In genomic region chr1:152164212-152164611, GRCm38 (mm10) we compare ENCODE assay signal across 12 mouse cellular contexts.
DNase-seq lines count a peak whose midpoint lies in the region; ATAC-seq lines count a peak whose summit lies in the region.
"Had no signal": no experiment of that assay in that cellular context is flagged by ENCODE, and none has a peak within 500 bp of the region (broad histone marks: within the 10 kb centered on the region; RNA-seq: fewer than 3 reads in every experiment).

No protein-coding gene starts in this region.

- H3K36me3 ChIP-seq in forebrain, embryonic 10.5 days (replicated peaks), result no peaks in the 10 kb centered on the region
- no peaks in the 10 kb centered on the region for H3K36me3 ChIP-seq in forebrain, embryonic 16.5 days (ENCODE audit: control insufficient read depth, insufficient read depth)
- no peaks in the 10 kb centered on the region for H3K36me3 ChIP-seq in midbrain, embryonic 11.5 days (ENCODE audit: control insufficient read depth, insufficient read depth, low read length)
- H3K36me3 ChIP-seq in midbrain, embryonic 16.5 days (ENCODE audit: control insufficient read depth, insufficient read depth, low read length), result no peaks in the 10 kb centered on the region
- no peaks in the 10 kb centered on the region for H3K36me3 ChIP-seq in hindbrain, embryonic 16.5 days (ENCODE audit: control insufficient read depth, insufficient read depth, low read length)

- no peaks in the 10 kb centered on the region for H3K9me3 ChIP-seq in forebrain, embryonic 10.5 days
- no peaks in the 10 kb centered on the region for H3K9me3 ChIP-seq in forebrain, embryonic 16.5 days (ENCODE audit: control insufficient read depth, low read length)
- H3K9me3 ChIP-seq in midbrain, embryonic 11.5 days (ENCODE audit: control insufficient read depth, low read length), result no peaks in the 10 kb centered on the region
- no peaks in the 10 kb centered on the region for H3K9me3 ChIP-seq in midbrain, embryonic 16.5 days (replicated peaks; ENCODE audit: control insufficient read depth, low read length, poor library complexity, severe bottlenecking)
- no peaks in the 10 kb centered on the region for H3K9me3 ChIP-seq in hindbrain, embryonic 16.5 days (ENCODE audit: control insufficient read depth, low read length)

- WGBS in forebrain, embryonic 10.5 days, result 86% methylated on average over 5 of the region's 5 CpGs
- WGBS in forebrain, embryonic 16.5 days, result 70% methylated on average over 5 of the region's 5 CpGs
- WGBS in midbrain, embryonic 11.5 days, result 80% methylated on average over 5 of the region's 5 CpGs
- WGBS in midbrain, embryonic 16.5 days, result 63% methylated on average over 5 of the region's 5 CpGs
- 62% methylated on average over 5 of the region's 5 CpGs for WGBS in hindbrain, embryonic 16.5 days

- peaks cover 13% of the 10 kb centered on the region for H3K4me1 ChIP-seq in forebrain, embryonic 10.5 days
- H3K4me1 ChIP-seq in forebrain, embryonic 16.5 days (replicated peaks; ENCODE audit: control insufficient read depth, insufficient read depth, low read length), result peaks cover 14% of the 10 kb centered on the region
- H3K4me1 ChIP-seq in midbrain, embryonic 11.5 days (ENCODE audit: control insufficient read depth, insufficient read depth, low read length), result no peaks in the 10 kb centered on the region
- peaks cover 8% of the 10 kb centered on the region for H3K4me1 ChIP-seq in midbrain, embryonic 16.5 days (ENCODE audit: control insufficient read depth, insufficient read depth, low read length)
- peaks cover 10% of the 10 kb centered on the region for H3K4me1 ChIP-seq in hindbrain, embryonic 16.5 days (ENCODE audit: control insufficient read depth, insufficient read depth, low read depth, low read length)

- no peak for ATAC-seq in forebrain, embryonic 16.5 days
- no peak for ATAC-seq in midbrain, embryonic 11.5 days (ENCODE audit: low FRiP score)
- ATAC-seq in midbrain, embryonic 16.5 days, result no peak
- no peak for ATAC-seq in hindbrain, embryonic 16.5 days
- no peak for ATAC-seq in erythroid progenitor cell, adult 5-6 weeks (replicated peaks; ENCODE audit: low FRiP score, poor library complexity, severe bottlenecking)

- intact Hi-C loops in left cerebral cortex, postnatal 4 days (cut with DNase I), result no loop called here

- H3K4me3 ChIP-seq in forebrain, embryonic 10.5 days, result no peak overlapping the region
- H3K4me3 ChIP-seq in forebrain, embryonic 16.5 days (replicated peaks; ENCODE audit: low read length), result no peak overlapping the region
- H3K4me3 ChIP-seq in midbrain, embryonic 11.5 days (ENCODE audit: low read depth, low read length), result no peak overlapping the region
- H3K4me3 ChIP-seq in midbrain, embryonic 16.5 days (ENCODE audit: low read depth, low read length), result no peak overlapping the region
- H3K4me3 ChIP-seq in hindbrain, embryonic 16.5 days (ENCODE audit: low read length), result no peak overlapping the region
- H3K4me3 ChIP-seq: megakaryocyte, embryonic 14.5 days had no signal

- no peaks in the 10 kb centered on the region for H3K27me3 ChIP-seq in forebrain, embryonic 10.5 days (ENCODE audit: poor library complexity, severe bottlenecking)
- H3K27me3 ChIP-seq in forebrain, embryonic 16.5 days (replicated peaks; ENCODE audit: control insufficient read depth, insufficient read depth, low read length), result no peaks in the 10 kb centered on the region
- no peaks in the 10 kb centered on the region for H3K27me3 ChIP-seq in midbrain, embryonic 11.5 days (ENCODE audit: control insufficient read depth, insufficient read depth, low read length)
- H3K27me3 ChIP-seq in midbrain, embryonic 16.5 days (ENCODE audit: control insufficient read depth, insufficient read depth, low read depth, low read length), result no peaks in the 10 kb centered on the region
- H3K27me3 ChIP-seq in hindbrain, embryonic 16.5 days (replicated peaks; ENCODE audit: control insufficient read depth, insufficient read depth, low read length), result no peaks in the 10 kb centered on the region

- DNase-seq in forebrain, embryonic 10.5 days (ENCODE audit: extremely low spot score, low spot score), result no peak
- DNase-seq in midbrain, embryonic 11.5 days (ENCODE audit: low spot score, missing footprints), result no peak
- DNase-seq in lung, postnatal 10 days, result no peak
- DNase-seq in left cerebral cortex, postnatal 4 days, result no peak
- DNase-seq: kidney, adult 9 months; lung, embryonic 14.5 days; thymus, postnatal 4 days had no signal

- no peak overlapping the region for H3K9ac ChIP-seq in forebrain, embryonic 16.5 days (replicated peaks; ENCODE audit: low read depth, low read length)
- H3K9ac ChIP-seq in midbrain, embryonic 11.5 days (ENCODE audit: low read length), result no peak overlapping the region
- no peak overlapping the region for H3K9ac ChIP-seq in midbrain, embryonic 16.5 days (ENCODE audit: low read depth, low read length)
- H3K9ac ChIP-seq in hindbrain, embryonic 16.5 days (ENCODE audit: low read depth, low read length), result no peak overlapping the region
- H3K9ac ChIP-seq: lung, embryonic 14.5 days had no signal

- H3K4me2 ChIP-seq in forebrain, embryonic 16.5 days (ENCODE audit: low read length), result no peak overlapping the region
- no peak overlapping the region for H3K4me2 ChIP-seq in midbrain, embryonic 11.5 days
- H3K4me2 ChIP-seq in midbrain, embryonic 16.5 days (ENCODE audit: low read length), result no peak overlapping the region
- no peak overlapping the region for H3K4me2 ChIP-seq in hindbrain, embryonic 16.5 days (ENCODE audit: low read length)
- H3K4me2 ChIP-seq: lung, embryonic 14.5 days had no signal

- H3K27ac ChIP-seq in forebrain, embryonic 10.5 days, result peak overlapping the region; percentile 65; the same call in 1 of the 2 replicates
- H3K27ac ChIP-seq in forebrain, embryonic 16.5 days (ENCODE audit: low read length), result no peak overlapping the region
- peak overlapping the region; percentile 79 for H3K27ac ChIP-seq in midbrain, embryonic 11.5 days (ENCODE audit: low read depth, low read length)
- no peak overlapping the region for H3K27ac ChIP-seq in midbrain, embryonic 16.5 days (ENCODE audit: low read length)
- H3K27ac ChIP-seq in hindbrain, embryonic 16.5 days (ENCODE audit: low read depth, low read length), result peak overlapping the region; percentile 70

Comparison
In these comparisons a context has a peak if more than half of its experiments do, and no peak if none do; other contexts are left out.
1. H3K27ac ChIP-seq: peak in forebrain, embryonic 10.5 days (single experiment), midbrain, embryonic 11.5 days (single experiment) and hindbrain, embryonic 16.5 days (single experiment); none in forebrain, embryonic 16.5 days (single experiment) and midbrain, embryonic 16.5 days (single experiment).